Mouse (Mus musculus) layer of hippocampus, adult 9-10 months (tissue): Measurements from ENCODE around the gene Ss18l1.

Source experiments
- DNase-seq: peaks from one replicate; pipeline ENCODE4 v3.0.0; 2022; ENCODE audit warnings: low spot score

Gene Ss18l1

DNA sequence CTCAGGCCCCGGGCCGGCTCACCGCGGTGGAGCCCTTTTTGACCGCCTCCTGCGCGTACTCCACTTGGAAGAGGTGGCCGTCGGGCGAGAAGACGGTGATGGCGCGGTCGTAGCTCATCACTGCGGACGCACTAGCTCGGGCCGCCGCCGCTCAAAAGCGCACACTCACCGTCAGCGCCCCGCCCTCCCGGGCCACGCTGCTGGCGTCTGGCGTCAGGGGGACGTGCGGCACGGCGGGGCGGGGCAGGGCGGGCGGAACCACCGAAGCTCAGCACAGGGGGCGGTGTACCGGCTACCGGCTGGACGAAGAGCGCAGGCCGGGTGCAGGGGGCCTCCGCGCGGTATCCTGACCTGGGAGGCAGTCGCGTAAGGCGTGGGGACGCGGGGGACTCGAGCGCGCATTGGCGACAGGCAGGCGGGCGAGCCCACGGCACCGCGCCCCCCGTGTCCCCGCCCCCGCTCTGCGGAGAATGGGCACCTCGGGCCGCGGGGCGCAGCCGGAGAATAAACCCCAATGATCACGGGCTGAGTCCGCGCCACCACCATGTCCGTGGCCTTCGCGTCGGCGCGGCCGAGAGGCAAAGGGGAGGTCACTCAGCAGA lies at the start of gene Ss18l1, which contains the start of gene Psma7:
Gene Ss18l1 (plus strand): TSS at position 254 of the 602 bp plus-strand sequence.
Gene Psma7 (minus strand): TSS at position 178 of the 602 bp plus-strand sequence.
- DNase-seq: peak; percentile 64

DNA sequence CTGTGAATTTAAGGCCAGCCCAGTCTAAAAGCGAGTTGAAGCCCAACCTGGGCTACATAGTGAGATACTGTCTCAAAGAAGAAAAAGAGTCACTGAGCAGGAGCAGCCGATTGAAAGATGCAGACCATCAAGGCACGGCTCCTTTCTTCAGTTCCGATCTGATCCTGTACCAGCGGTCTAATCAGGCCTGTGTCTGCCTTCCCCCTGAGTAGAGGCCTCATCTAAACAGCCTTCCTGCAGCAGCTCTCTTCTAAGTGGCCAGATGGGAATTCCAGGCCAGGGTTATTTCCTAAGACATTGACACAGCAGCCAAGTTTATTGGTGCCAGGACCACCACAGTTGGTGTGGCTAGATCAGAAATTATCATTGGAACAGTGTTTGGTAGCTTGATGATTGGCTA lies 49.2 kb upstream of the Ss18l1 start:
- no peak for DNase-seq

DNA sequence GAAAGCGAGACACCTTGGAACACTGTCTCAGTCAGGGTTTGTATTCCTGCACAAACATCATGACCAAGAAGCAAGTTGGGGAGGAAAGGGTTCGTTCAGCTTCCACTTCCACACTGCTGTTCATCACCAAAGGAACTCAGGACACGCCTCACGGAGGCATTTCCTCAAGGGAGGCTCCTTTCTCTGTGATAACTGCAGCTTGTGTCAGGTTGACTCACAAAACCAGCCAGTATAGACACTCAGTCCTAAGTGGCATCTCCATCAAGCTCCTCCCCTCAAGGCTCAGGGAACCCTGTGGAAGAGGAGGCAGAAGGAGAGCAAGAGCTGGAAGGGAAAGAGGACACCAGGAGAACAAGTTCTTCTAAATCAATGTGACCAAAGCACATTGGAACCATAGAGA lies 43.9 kb upstream of the Ss18l1 start:
- DNase-seq: no peak

DNA sequence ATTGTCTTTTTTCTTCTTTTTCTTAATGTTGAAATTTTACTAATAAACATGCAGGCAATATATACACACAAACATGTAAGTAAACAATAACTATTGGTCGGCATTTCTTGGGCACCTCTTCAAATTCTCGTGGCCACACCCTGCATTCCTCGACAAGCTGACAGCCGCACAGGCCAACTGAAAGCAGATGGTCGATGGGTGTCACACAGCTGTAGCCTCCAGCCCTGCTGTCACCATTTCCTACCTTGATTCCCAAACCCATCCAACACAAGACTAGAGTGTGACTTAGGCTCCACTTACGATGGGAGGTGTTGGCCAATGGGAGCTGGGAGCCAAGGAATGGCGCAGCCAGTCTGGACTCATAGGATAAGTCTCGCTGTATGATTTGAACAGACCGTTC lies 40.7 kb upstream of the Ss18l1 start:
- no peak for DNase-seq

DNA sequence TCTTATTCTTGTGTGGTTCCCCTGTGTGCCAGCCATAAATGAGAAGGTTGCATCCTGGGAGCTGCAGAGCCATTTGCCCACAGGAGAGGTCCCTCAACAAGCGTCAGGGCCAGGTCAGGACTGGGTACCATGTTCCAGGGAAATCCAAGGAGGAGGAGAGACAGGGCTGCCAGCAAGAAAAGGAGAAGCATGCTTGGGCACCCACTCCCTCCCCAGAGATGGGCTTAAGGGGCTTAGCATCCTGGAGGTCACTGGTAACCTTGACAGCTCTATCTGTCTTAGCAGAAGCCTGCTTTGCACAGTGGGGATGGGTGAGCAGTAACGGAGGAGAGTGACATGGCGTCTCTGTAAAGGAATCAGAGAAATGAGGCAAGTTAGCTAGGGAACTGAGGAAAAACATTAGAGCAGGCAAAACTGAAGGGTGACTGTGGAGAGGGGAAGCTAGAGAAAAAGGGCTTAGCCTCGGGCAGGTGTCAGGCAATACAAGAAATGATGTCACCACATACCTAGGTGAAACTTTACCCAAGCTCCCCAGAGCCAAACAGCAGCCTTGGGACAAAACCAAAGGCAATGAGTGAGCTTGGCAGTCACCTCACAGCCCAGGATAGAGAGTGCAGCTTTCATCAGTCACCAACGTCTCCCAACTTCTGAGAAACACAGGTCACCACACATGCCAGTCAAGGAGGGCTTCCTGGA lies 36.5 kb upstream of the Ss18l1 start:
- DNase-seq: no peak

DNA sequence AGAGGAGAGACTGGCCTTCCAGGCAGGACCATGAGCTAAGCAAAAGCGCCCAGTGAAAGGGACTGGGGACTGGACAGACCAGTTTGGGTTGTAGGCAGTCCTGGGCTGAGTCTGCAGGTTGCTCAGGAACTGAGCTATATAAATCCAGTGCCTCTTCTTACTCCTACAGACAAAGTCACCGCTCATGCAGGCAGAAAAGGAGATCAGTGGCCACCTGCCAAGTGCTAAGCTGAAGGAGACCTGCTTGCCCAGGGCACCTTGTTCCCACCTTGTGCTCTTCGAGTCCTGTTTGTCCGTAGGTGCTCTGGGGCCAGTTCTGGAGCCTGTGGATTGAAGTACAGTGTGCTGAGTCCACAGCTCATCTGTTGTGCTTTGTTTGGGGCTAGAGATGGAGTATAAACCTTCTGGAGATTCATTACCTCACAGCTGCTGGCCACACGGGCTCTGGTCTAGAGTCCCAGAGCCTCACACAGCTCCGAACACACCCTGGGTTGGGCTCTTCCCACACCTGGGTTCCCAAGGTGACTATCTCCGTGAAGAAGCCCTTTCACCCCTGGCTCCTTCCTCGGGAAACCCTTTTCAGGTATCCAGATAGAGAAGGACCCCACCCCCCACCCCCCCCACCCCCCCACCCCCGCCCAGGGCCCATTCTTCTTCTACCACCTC lies 35.8 kb upstream of the Ss18l1 start:
- no peak for DNase-seq

DNA sequence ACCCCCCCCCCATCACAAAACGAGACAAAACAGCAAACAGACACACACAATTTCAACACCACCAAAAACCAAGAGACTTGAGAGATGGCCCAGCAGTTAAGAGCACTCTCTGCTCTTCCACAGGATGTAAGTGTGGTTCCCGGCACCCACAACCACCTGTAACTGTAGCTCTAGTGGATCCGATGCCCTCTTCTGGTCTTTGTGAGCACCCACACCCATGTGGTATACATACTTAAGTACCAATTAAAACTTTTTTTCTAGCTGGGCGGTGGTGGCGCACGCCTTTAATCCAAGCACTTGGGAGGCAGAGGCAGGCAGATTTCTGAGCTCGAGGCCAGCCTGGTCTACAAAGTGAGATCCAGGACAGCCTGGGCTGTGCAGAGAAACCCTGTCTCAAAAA lies 31.6 kb upstream of the Ss18l1 start:
- DNase-seq: no peak

DNA sequence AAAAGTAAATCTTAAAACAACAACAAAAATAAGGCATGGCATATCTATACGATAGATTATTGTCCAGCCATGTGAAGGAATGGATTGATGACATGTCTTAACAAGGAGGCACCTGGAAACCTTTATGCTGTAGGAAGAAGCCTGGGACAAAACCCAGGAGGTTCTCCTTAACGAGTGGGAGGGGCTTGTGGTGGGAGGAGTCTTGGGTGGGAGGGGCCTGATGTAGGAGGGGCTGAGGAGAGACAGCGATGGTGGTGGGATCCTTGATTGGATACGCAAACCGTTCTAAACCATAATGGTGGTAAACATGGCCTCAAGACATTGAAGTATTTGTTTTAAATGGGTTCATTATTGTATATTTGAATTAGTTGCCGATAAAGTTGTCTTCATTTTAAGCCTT lies 30.9 kb upstream of the Ss18l1 start:
- DNase-seq: no peak

DNA sequence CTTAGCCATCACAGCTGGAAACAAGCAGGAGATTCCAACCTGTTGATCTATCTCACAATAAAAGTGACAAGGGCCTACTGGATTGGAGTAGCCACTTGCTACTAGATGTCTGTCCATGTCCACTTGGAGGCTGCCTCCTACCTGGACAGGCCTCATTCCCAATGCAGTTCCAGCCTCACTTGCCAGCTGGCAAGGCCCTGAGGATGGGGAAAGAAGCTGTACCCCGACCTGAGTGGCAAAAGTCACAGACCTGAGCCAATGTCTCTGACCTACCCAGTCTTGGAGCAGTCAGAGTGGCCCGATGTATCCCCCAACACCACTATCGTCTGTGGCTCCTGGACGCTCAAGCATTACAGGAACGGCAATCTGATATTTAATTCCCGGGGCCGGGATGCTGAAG lies 28.6 kb upstream of the Ss18l1 start:
- no peak for DNase-seq

DNA sequence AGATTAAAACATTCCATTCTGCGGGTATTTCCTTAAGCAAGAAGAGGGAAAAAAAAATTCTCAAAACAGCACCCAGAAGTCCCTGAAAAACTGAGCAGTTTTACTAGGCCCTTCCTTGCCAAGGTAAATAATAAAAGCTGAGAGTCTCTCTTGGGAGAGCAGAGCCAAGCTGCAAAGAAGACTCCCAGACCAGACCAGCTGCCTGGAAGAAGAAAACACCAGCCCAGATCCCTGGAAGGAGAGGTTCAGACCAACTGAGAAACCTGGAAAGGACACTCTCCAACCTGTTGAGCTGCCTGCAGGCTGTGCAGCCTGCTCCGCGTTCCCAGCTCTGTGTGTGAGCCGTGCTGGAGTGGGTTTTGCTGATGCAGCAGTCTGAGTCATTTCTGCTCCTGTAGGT lies 24.7 kb upstream of the Ss18l1 start:
- no peak for DNase-seq

DNA sequence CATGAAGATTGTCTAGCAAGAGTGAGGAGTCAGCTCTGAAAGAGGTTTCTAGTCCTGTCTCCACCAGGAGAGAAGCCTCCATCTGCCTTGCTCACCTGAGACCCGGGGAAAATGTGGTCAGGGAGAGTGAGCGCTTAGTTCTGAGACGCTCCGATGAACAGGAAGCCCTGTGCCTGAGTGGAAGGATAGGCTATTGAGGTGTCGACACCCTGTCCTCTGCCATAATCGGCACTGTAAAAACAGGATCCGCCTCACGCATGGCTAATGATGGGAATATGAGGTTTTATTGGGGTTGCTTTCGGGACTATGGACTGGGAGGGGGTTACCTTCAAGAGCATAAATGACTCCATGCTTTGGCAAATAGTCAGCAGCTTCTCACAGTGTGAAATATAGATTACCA lies 23.7 kb upstream of the Ss18l1 start:
- DNase-seq: no peak

DNA sequence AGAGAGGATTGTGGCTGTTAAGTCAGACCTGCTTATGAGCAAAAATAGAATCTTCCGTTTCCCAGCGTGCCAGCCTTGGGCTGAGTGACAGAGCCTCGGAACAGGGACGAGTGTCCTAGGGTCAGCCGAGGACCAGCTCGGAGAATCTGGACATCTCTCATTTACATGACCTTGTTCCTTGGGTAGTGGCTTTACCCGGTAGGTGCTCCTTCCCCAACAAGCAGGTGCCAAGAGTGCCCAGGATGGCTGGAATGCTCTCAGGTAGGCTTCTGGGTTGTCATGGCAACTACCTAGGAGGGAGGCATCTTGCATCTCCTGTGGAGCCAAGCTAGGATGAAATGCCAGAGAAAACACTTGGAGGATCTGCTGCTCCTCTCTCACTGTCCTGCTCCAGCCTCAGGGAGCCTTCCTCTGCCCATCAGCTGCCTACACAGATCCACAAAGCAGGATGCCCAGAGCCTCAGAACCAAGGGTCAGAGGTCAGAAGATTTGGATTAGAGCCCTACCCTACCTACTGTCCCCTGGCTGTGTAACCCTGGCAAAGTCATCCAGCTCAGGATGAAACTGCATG lies 22.1 kb upstream of the Ss18l1 start:
- DNase-seq: no peak

DNA sequence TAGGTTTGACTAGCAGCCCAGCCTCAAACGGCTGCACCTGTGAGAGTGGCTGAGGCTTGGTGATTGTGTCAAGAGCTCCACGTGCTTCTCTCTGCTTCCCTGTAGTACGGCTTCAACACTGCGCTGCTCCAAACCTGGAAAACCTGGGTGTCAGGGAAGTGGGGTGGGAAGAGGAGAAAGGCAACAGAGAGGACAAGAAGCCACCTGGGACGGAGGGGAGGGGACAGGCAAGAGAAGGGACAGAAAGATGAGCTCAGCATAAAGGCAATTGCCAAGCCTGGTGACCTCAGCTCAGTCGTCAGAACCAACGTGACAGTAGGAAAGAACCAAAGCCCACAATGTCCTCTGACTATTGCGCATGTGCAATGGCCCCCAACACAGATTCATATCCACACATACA lies 21.4 kb upstream of the Ss18l1 start:
- DNase-seq: no peak

DNA sequence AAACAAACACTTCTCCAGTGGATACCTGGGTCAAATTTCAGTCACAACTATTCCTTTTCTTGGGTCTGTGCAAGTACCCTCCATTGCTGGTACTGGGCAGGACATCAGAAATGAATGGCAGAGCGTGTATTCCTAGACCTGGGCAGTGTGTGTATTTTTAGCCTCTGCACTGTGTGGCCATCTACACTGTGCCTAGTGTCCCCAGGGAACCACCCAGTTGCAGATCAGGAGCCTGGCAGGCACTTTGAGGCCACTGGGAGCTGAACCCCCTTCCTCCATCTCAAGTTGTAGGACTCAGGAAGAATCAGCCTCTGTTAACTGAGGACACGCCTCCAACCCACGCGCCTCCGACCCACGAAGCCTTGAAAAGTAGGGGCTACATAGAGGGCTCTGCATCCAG lies 19.6 kb upstream of the Ss18l1 start:
- DNase-seq: no peak

DNA sequence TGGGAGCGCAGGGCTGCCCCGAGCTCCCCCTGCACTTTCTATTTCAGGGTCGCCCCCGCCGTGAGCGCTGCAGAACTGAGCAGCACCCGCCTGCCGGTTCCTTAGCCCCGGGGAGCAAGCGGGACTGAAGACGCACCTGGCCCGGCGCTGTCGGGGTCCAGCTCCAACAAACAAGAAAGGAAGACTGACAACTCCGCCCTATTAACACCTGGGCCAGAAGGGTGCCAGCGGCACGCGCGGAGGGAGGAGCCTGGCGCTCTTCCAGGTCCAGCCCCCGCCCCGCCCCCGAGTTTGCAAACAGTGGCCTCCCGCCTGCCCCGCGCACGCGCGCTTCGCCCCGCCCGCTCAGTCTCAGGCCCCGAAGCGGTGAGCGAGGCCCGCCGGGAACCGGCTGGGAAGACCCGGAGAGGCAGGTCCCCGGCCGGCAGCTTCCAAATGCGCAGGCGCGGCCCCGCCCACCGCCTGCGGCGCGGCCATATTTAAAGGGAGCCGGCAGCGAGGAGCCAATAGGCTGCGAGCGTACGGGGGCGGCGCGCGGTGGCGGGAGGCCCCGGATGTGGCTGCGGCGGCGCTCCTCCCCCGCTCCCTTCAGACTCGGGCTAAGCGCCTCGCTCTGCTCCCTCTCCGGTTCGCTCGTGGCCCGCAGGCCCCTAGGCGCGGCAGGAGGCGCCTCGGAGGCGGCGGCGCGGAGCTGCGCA lies 17.8 kb upstream of the Ss18l1 start, which contains the start of gene Lsm14b:
Gene Lsm14b (plus strand): TSS at position 587 of the 698 bp plus-strand sequence.
- DNase-seq: peak; percentile 92

DNA sequence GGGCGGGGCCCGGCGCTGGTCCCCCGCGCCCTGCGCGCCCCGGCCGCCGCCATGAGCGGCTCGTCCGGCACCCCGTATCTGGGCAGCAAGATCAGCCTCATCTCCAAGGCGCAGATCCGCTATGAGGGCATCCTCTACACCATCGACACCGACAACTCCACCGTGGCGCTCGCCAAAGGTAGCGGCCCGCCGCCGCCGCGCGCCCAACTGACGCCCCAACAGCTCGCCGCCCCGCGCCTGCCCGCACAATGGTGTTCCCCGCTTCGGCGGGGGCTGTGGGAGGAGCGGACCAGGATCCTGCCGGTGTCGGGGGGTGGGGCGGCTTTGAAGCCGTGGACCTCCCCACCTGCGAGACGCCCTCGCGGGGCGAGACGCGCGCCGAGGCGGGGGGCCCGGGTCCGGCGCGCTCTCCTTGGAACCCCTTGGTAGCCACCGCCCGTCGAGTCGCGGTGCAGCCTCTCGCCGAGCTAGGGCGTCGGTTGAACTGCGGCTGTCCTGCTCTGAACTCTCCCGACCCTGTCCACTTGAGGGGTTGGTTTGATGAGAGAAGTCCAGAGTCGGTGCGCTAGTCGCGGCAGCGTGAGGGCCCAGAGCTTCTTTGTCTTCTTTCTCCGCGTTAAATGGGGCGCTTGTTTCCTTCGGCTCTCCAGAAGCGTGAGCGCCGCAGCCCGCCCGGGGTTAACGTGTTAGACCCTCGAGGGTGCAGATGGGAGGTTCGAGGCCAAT lies 17.0 kb upstream of the Ss18l1 start:
- no peak for DNase-seq

DNA sequence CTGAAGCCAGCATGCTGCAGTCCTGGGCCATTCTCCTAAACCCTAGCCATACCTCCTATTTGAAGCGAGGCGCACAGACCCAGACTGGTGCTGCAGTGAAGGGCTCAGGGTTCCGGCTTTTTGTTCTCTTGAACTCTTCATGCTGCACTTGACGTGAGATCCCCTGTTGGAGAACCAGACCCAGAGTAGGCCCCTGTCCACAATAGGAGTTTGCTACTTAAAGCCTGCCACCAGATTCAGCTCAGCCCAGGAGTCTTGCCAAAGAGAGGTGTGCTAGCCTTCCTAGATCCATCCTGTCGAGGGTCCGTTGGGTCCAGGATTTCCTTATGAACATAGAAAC lies 16.5 kb upstream of the Ss18l1 start:
- no peak for DNase-seq

DNA sequence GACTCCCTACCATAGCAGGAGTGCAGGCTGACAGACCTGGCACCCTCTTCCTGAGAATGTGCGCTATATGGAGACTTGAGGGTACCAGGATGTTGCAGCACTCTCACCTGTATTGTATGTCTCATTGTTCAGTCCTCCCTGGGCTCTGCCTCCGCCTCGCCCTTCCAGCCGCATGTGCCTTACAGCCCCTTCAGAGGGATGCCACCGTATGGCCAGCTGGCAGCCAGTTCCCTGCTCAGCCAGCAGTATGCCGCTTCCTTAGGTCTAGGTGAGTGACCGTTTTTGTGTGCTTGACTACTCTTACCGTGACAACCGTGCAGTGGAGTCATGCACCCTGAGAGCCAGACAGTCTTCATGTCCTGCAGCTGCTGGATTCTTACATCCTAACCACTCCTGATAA lies 14.5 kb upstream of the Ss18l1 start:
- DNase-seq: no peak

DNA sequence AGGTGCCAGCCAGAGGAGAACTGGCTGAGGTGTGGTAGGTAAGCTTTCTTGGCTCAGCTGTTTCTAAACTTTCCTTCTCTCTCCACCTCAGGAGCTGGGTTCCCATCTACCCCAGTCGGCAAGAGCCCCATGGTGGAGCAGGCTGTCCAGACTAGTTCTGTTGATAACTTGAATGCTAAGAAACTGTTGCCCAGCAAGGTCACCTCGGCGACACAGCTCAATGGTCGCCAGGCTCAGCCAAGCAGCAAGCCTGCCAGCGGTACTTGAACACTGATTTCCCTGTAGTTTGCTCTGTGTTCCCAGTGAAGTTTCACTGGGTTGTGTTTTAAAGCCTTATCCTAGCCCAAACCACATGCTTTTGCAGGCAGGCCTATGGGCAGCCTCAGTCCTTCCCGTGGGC lies 11.0 kb upstream of the Ss18l1 start:
- no peak for DNase-seq

DNA sequence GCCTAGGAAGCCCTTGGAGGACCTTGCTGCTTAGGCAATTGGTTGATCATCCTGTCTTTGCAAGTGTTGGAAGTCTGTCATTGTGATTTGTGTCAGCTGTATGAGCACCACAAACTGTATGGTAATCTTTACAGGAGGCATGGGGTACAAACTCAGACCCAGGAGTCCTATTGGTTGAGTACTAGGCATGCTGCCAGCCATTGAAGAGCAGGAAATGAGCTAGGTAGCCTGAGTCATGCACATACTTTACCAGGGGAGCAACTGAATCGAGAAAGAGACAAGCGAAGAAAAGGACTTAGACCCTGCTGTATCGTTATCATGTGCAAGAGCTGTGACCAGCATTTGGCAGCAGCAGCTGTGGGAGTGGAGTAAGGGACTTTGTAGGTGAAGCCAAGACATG lies 9.4 kb upstream of the Ss18l1 start:
- DNase-seq: no peak

DNA sequence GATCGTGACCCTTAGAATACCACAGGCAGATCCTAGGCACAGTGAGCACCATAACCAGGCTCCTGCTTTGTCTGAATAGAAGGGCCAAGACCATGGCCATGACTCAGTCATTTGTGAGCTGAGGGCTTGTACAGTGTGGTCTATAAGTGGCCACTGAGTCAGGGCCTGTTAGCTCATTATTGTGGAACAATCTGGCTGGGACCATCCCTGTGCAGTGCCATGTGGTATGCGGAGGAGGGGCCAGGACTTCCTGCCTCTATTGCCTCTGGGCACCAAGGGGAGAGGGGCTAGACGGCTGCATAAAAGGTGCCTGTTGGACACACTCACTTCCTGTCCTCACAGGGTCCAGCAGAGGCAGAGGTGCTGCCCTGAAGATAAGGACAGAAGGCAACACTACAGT lies 8.4 kb upstream of the Ss18l1 start:
- DNase-seq: no peak

DNA sequence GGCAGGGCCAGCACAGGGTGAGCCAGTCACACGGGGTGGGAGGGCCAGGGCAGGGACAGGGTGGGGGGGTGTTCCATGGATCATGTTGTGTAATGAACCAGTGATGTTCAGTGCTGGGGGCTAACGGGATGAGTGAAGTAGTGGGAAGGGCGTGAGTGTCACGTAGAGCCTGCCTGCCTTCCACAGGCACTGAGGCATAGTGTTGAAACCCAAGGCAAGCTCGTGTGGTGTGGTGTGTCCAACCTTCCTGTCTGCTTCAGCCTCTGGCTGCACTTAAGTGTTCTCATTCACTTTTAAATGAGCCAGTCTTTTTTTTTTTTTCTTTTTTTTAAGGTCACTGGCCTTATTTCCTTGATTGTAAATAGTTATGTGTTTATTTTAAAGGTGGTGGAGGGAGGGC lies 7.6 kb upstream of the Ss18l1 start:
- no peak for DNase-seq
